Mouse (Mus musculus): ENCODE data around the gene Lrrc8c. TPM values are rescaled to one million over a fixed set of nuclear protein-coding genes. Genes with fewer than 3 reads are reported as not detected.

The Lrrc8c gene
- 13.4 and 13.9 TPM in 2 replicates for polyA plus RNA-seq (2016; fragmentation: Nextera tagmentation; extraction: Ambion mirVana)

- DNase-seq (ENCODE audit: low spot score): peak; percentile 85
- Histone ChIP-seq H3K4me3 (peak within 1 kb of the TSS; percentile 84), H3K4me1 (peaks cover 28% of the 10 kb centered on the region), H3K27me3 (ENCODE audit: low read depth, poor library complexity, severe bottlenecking) (peaks cover 16% of the 10 kb centered on the region), H3K36me3 (no peaks in the 10 kb centered on the region; the same call in 1 of the 2 replicates), H3K9me3 (replicated peaks) (no peaks in the 10 kb centered on the region), H3K27ac (replicated peaks) (peak within 1 kb of the TSS; percentile 92)
- WGBS: under 1% methylated on average over 91 of the region's 93 CpGs
Observed at GRCm38 (mm10) chr5:105519096-105519975, at the start of gene Lrrc8c. TSS of gene Lrrc8c (plus strand) at chr5:105519388.

- Histone ChIP-seq H3K27ac (replicated peaks) (no peak overlapping the region), H3K27me3 (ENCODE audit: low read depth, poor library complexity, severe bottlenecking) (no peaks in the 10 kb centered on the region), H3K9me3 (replicated peaks) (no peaks in the 10 kb centered on the region), H3K4me1 (0 out of 2 replicates have a peak, but pooled peaks cover 2% of the 10 kb centered on the region), H3K36me3 (peaks cover 14% of the 10 kb centered on the region), H3K4me3 (no peak overlapping the region)
- DNase-seq (ENCODE audit: low spot score): no peak
- WGBS: 82% methylated on average over 5 of the region's 5 CpGs
Observed at GRCm38 (mm10) chr5:105472983-105473705, 46.0 kb upstream of the Lrrc8c start.

GRCm38 (mm10) chr5:105477527-105477926 lies 41.7 kb upstream of the Lrrc8c start:
- no peak overlapping the region for H3K27ac ChIP-seq (replicated peaks)
- H3K9me3 ChIP-seq (replicated peaks): peaks cover 4% of the 10 kb centered on the region; the same call in 1 of the 2 replicates
- peaks cover 46% of the 10 kb centered on the region for H3K36me3 ChIP-seq
- H3K4me3 ChIP-seq: no peak overlapping the region
- H3K27me3 ChIP-seq (ENCODE audit: low read depth, poor library complexity, severe bottlenecking): no peaks in the 10 kb centered on the region
- WGBS: 91% methylated on average over 9 of the region's 9 CpGs
- no peak for DNase-seq (ENCODE audit: low spot score)
- H3K4me1 ChIP-seq: 0 out of 2 replicates have a peak, but pooled peaks cover 2% of the 10 kb centered on the region

- H3K4me3 ChIP-seq: no peak overlapping the region
- no peaks in the 10 kb centered on the region for H3K27me3 ChIP-seq (ENCODE audit: low read depth, poor library complexity, severe bottlenecking)
- peaks cover 62% of the 10 kb centered on the region for H3K36me3 ChIP-seq
- DNase-seq (ENCODE audit: low spot score): no peak
- peaks cover 4% of the 10 kb centered on the region; the same call in 1 of the 2 replicates for H3K9me3 ChIP-seq (replicated peaks)
- H3K27ac ChIP-seq (replicated peaks): no peak overlapping the region
- no peaks in the 10 kb centered on the region for H3K4me1 ChIP-seq
- 91% methylated on average over 13 of the region's 13 CpGs for WGBS
Observed at GRCm38 (mm10) chr5:105479673-105480072, 39.5 kb upstream of the Lrrc8c start.

GRCm38 (mm10) chr5:105480561-105480960 lies 38.6 kb upstream of the Lrrc8c start:
- H3K36me3 ChIP-seq: peaks cover 68% of the 10 kb centered on the region
- H3K4me1 ChIP-seq: no peaks in the 10 kb centered on the region
- no peaks in the 10 kb centered on the region for H3K27me3 ChIP-seq (ENCODE audit: low read depth, poor library complexity, severe bottlenecking)
- H3K27ac ChIP-seq (replicated peaks): no peak overlapping the region
- H3K9me3 ChIP-seq (replicated peaks): peaks cover 4% of the 10 kb centered on the region; the same call in 1 of the 2 replicates
- 97% methylated on average over 17 of the region's 17 CpGs for WGBS
- no peak overlapping the region for H3K4me3 ChIP-seq
- no peak for DNase-seq (ENCODE audit: low spot score)

GRCm38 (mm10) chr5:105483632-105484031 lies 35.6 kb upstream of the Lrrc8c start:
- 92% methylated on average over 2 of the region's 2 CpGs for WGBS
- H3K36me3 ChIP-seq: peaks cover 80% of the 10 kb centered on the region
- H3K27ac ChIP-seq (replicated peaks): no peak overlapping the region
- H3K9me3 ChIP-seq (replicated peaks): peaks cover 4% of the 10 kb centered on the region; the same call in 1 of the 2 replicates
- H3K4me1 ChIP-seq: no peaks in the 10 kb centered on the region
- no peaks in the 10 kb centered on the region for H3K27me3 ChIP-seq (ENCODE audit: low read depth, poor library complexity, severe bottlenecking)
- no peak for DNase-seq (ENCODE audit: low spot score)
- H3K4me3 ChIP-seq: no peak overlapping the region

DNA sequence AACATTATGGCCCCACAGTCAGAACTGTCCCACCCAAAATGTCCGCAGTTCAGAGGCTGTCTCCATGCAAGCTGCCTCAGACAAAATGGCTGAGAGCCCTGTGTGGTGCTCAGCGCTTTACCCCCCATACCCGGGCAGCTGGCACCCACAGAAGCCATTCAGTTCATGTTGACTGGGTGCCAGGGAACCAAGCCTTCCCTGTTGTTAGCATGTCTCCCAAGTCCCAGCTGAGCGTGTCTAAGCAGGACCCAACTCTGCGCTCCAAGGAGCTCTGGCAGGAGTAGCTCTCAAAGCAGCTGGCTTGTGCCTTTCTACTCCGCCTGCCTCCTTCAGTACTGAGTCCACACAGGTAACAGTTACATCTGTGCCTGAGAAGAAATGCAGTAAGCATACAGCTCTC lies 34.9 kb upstream of the Lrrc8c start:
- Histone ChIP-seq H3K36me3 (peaks cover 80% of the 10 kb centered on the region), H3K27ac (replicated peaks) (no peak overlapping the region), H3K27me3 (ENCODE audit: low read depth, poor library complexity, severe bottlenecking) (no peaks in the 10 kb centered on the region), H3K4me3 (no peak overlapping the region), H3K9me3 (replicated peaks) (peaks cover 4% of the 10 kb centered on the region; the same call in 1 of the 2 replicates), H3K4me1 (no peaks in the 10 kb centered on the region)
- WGBS: 95% methylated on average over 6 of the region's 6 CpGs
- DNase-seq (ENCODE audit: low spot score): no peak

- no peaks in the 10 kb centered on the region for H3K27me3 ChIP-seq (ENCODE audit: low read depth, poor library complexity, severe bottlenecking)
- peaks cover 73% of the 10 kb centered on the region for H3K36me3 ChIP-seq
- H3K4me3 ChIP-seq: no peak overlapping the region
- no peak overlapping the region for H3K27ac ChIP-seq (replicated peaks)
- 94% methylated on average over 14 of the region's 14 CpGs for WGBS
- peaks cover 4% of the 10 kb centered on the region; the same call in 1 of the 2 replicates for H3K9me3 ChIP-seq (replicated peaks)
- no peaks in the 10 kb centered on the region for H3K4me1 ChIP-seq
- DNase-seq (ENCODE audit: low spot score): no peak
Observed at GRCm38 (mm10) chr5:105484891-105485290, 34.3 kb upstream of the Lrrc8c start.

DNA sequence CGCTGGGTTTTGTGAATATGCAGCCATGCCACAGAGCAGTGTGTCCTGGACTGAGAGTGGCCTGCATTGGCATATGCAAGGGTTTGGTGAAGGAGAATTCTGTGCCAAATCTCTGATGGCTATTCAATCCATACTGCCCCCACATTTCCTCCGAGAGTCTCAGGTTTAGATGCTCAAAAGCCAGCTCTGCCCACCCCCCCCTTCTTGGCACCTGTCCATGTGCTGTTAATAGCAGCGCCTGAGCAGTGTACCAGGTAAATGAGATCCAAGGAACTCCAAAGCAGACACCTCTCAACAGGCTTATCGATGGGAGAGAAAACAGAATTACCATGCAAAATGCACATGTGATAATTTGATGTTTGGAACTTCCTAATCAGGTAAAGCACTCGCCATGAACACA lies 29.0 kb upstream of the Lrrc8c start:
- DNase-seq (ENCODE audit: low spot score): no peak
- peaks cover 31% of the 10 kb centered on the region for H3K36me3 ChIP-seq
- H3K27ac ChIP-seq (replicated peaks): no peak overlapping the region
- no peaks in the 10 kb centered on the region for H3K9me3 ChIP-seq (replicated peaks)
- no peak overlapping the region for H3K4me3 ChIP-seq
- H3K27me3 ChIP-seq (ENCODE audit: low read depth, poor library complexity, severe bottlenecking): peaks cover 22% of the 10 kb centered on the region
- WGBS: 96% methylated on average over 5 of the region's 5 CpGs
- H3K4me1 ChIP-seq: peaks cover 37% of the 10 kb centered on the region

DNA sequence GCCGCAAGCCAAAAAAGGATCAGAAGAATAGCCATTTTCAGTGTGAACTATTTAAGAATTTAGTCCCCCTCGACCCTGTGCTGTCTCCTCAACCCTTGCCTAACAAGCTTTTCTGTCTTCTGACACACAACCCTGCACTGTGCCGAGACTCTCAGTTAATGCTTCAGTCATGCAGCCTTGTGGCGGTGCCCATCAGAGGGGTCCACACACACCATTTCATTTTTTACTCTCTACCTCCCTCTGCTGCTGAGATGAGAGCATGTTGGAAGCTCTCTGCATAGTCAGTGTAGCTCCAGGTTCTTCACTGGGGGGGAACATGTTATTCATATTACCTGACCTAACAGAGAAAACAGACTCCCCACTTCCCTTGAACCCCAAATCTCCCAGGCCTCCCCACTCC lies 27.8 kb upstream of the Lrrc8c start:
- Histone ChIP-seq H3K27me3 (ENCODE audit: low read depth, poor library complexity, severe bottlenecking) (peaks cover 23% of the 10 kb centered on the region), H3K4me1 (peaks cover 49% of the 10 kb centered on the region), H3K36me3 (peaks cover 22% of the 10 kb centered on the region), H3K4me3 (no peak overlapping the region), H3K9me3 (replicated peaks) (no peaks in the 10 kb centered on the region), H3K27ac (replicated peaks) (no peak overlapping the region)
- 70% methylated on average over 4 of the region's 4 CpGs for WGBS
- DNase-seq (ENCODE audit: low spot score): no peak

- WGBS: 23% methylated on average over 10 of the region's 10 CpGs
- Histone ChIP-seq H3K27ac (replicated peaks) (peak overlapping the region; percentile 61; the same call in 1 of the 2 replicates), H3K27me3 (ENCODE audit: low read depth, poor library complexity, severe bottlenecking) (peaks cover 35% of the 10 kb centered on the region)
Observed at GRCm38 (mm10) chr5:105492367-105493246, 26.6 kb upstream of the Lrrc8c start.

GRCm38 (mm10) chr5:105493377-105493776 lies 25.8 kb upstream of the Lrrc8c start:
- Histone ChIP-seq H3K27me3 (ENCODE audit: low read depth, poor library complexity, severe bottlenecking) (peaks cover 41% of the 10 kb centered on the region), H3K4me3 (no peak overlapping the region), H3K4me1 (peaks cover 64% of the 10 kb centered on the region), H3K27ac (replicated peaks) (peak overlapping the region; percentile 61; the same call in 1 of the 2 replicates), H3K9me3 (replicated peaks) (no peaks in the 10 kb centered on the region), H3K36me3 (peaks cover 5% of the 10 kb centered on the region; the same call in 1 of the 2 replicates)
- 78% methylated on average over 7 of the region's 7 CpGs for WGBS
- no peak for DNase-seq (ENCODE audit: low spot score)

More at GRCm38 (mm10) chr5:105492367-105493246, 26.6 kb upstream of the Lrrc8c start:
- H3K4me3 ChIP-seq: no peak overlapping the region
- H3K36me3 ChIP-seq: peaks cover 11% of the 10 kb centered on the region
- peak; percentile 47 for DNase-seq (ENCODE audit: low spot score)
- peaks cover 56% of the 10 kb centered on the region for H3K4me1 ChIP-seq
- H3K9me3 ChIP-seq (replicated peaks): no peaks in the 10 kb centered on the region
